Mouse (Mus musculus) liver, embryonic 11.5 days (tissue): Measurements from ENCODE around the gene Atp6v0d1. TPM values are rescaled to one million over a fixed set of nuclear protein-coding genes. Genes with fewer than 3 reads are reported as not detected.
A peak's percentile ranks its signal among the peaks of the same experiment; 100 is the strongest.

Experiments used
- ATAC-seq: fragments of 200-750 bp; cut with Nextera tagmentation; replicated peaks from 2 replicates; pipeline ENCODE4 v1.8.0; 2017; ENCODE audit warnings: moderate number of reproducible peaks, mild to moderate bottlenecking, moderate TSS enrichment, moderate library complexity; ENCODE audit not compliant: low FRiP score
- DNase-seq: peaks from one replicate; pipeline ENCODE4 v3.0.0-alpha.2; 2017; ENCODE audit warnings: low spot score
- H3K27ac ChIP-seq: fragments of 300-500 bp; sonication (generic); 2 replicates; pipeline ENCODE4 v1.5.1; 2014; ENCODE audit warnings: mild to moderate bottlenecking, low read depth, low read length, control low read depth
- H3K27me3 ChIP-seq: fragments of 300-500 bp; sonication (generic); replicated peaks from 2 replicates; pipeline ENCODE4 v1.6.1; 2014; ENCODE audit warnings: low read length, mixed read lengths; ENCODE audit not compliant: control insufficient read depth, insufficient read depth
- H3K36me3 ChIP-seq: fragments of 300-500 bp; sonication (generic); 2 replicates; pipeline ENCODE4 v1.6.1; 2014; ENCODE audit warnings: mild to moderate bottlenecking, low read length, moderate library complexity, mixed read lengths; ENCODE audit not compliant: control insufficient read depth, insufficient read depth
- H3K4me1 ChIP-seq: fragments of 300-500 bp; sonication (generic); replicated peaks from 2 replicates; pipeline ENCODE4 v1.6.1; 2014; ENCODE audit warnings: low read length, mixed read lengths; ENCODE audit not compliant: control insufficient read depth, insufficient read depth
- H3K4me2 ChIP-seq: fragments of 300-500 bp; sonication (generic); 2 replicates; pipeline ENCODE4 v1.6.1; 2014; ENCODE audit warnings: mild to moderate bottlenecking, control low read depth, moderate library complexity
- H3K4me3 ChIP-seq: fragments of 300-500 bp; sonication (generic); 2 replicates; pipeline ENCODE4 v1.5.1; 2014; ENCODE audit warnings: low read depth, low read length, control low read depth
- H3K9ac ChIP-seq: fragments of 300-500 bp; sonication (generic); 2 replicates; pipeline ENCODE4 v1.6.1; 2014; ENCODE audit warnings: low read depth, low read length, control low read depth
- H3K9me3 ChIP-seq: fragments of 300-500 bp; sonication (generic); 2 replicates; pipeline ENCODE4 v1.6.1; 2016; ENCODE audit warnings: low read length, inconsistent platforms, mixed read lengths; ENCODE audit not compliant: control insufficient read depth
- WGBS: fragments of 180-500 bp; shearing (Covaris S2); extraction: QIAGEN DNeasy Blood & Tissue Kit; methylation state at CpG from one replicate; pipeline ENCODE4 v1.1.7; 2014; 5-methylcytosine and 5-hydroxymethylcytosine counted together
- polyA plus RNA-seq: library from polyadenylated mRNA; unstranded; fragments of >200 nt; fragmentation: Nextera tagmentation; extraction: Ambion mirVana; gene quantifications from 2 replicates; pipeline ENCODE4 v1.2.1, GENCODE M21; 2014

Atp6v0d1 gene
- polyA plus RNA-seq, 1 experiment from 2014 or later = 74.2 TPM

DNA sequence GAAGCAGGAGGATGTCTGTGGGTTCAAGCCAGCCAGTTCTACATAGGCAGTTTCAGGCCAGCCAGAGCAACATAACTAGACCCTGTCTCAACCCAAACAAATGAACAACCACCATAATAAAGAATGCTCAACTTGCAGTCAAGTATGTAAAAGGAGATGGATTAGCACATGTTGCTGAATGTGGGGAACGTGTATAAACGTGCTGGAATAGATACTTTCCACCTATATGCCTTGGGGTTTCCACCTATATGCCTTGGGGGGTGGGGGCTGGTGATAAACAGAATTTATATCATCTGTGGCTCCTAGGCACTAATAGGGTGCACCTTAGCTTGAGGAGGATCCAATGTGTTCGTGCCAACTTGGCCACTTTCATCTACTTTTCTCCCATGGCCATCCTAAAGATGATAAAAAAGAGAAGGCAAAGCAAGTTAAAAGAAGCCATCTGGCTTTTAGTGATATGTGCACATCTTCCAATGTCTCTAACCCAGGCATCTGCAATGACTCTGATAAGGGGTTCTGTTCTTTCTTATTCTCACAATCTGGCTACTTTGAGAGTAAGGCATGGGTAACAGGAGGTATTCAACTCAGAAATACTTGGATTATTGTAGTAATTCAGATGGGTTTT, 23.7 kb downstream of the Atp6v0d1 start:
- Histone ChIP-seq H3K9me3 (no peaks in the 10 kb centered on the region), H3K4me3 (no peak overlapping the region), H3K4me1 (peaks cover 42% of the 10 kb centered on the region), H3K9ac (no peak overlapping the region), H3K27me3 (no peaks in the 10 kb centered on the region), H3K27ac (peak overlapping the region; percentile 82), H3K4me2 (peak overlapping the region; percentile 56), H3K36me3 (peaks cover 7% of the 10 kb centered on the region; the same call in 1 of the 2 replicates)
- 58% methylated on average over 3 of the region's 3 CpGs for WGBS
- DNase-seq = no peak
- ATAC-seq = peak; percentile 83

DNA sequence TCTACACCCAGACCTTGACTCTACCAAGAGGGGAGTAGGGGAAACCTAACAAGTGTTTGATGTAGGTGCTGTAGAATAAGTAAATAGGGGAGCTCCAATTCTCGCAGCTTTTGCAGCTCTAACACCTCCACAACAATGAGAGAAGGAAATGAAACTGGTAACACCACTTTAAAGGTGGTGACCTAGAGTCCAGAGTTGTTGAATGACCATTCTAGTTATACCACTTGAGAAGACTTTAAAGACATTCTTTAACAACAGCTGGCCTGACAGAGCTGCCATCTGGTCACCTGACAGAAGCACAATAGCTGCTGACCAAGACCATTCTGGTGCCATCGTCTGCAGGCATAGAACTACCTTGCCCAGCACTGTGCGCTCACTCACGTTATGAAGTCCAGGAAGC, 26.9 kb downstream of the Atp6v0d1 start:
- Histone ChIP-seq H3K4me2 (no peak overlapping the region), H3K36me3 (peaks cover 10% of the 10 kb centered on the region; the same call in 1 of the 2 replicates), H3K4me1 (peaks cover 27% of the 10 kb centered on the region), H3K4me3 (no peak overlapping the region), H3K27ac (no peak overlapping the region), H3K9ac (no peak overlapping the region), H3K27me3 (no peaks in the 10 kb centered on the region), H3K9me3 (no peaks in the 10 kb centered on the region)
- DNase-seq (no peak), ATAC-seq (no peak)
- 92% methylated on average over 4 of the region's 4 CpGs for WGBS

DNA sequence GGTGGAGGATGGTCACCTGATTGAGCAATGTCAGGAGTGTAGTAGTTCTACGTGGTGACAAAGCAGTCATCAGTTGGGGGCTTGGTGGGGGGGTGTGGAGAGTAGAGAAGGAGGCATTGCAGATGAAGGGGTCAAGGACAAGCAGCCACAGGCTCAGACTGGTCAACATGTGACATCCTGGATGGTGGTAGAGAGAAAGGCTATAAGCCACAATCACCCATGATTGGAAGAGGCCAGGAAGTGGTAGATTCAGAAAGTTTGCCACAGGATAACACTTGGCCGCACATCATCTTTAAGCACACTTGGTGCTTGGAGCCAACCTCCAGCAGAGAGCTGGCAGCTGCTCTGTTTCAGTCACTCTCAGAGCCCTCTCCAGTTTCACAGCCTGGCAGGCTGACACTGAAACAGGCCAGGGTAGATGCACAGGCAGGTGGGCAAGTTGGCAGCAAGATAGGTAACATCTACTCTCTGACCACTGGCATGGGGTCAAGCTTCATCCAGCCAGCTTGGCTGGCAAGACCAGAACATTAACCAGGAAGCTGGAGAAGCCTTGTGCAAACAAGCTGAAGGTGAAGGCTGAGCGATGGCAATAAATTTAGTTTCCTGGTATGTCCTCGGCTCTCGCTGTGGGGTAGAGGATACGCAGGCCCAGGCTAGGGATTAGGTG, 28.7 kb downstream of the Atp6v0d1 start:
- H3K9me3 ChIP-seq = no peaks in the 10 kb centered on the region
- no peak overlapping the region for H3K27ac ChIP-seq
- DNase-seq (no peak), ATAC-seq (no peak)
- peaks cover 28% of the 10 kb centered on the region for H3K4me1 ChIP-seq
- H3K27me3 ChIP-seq = no peaks in the 10 kb centered on the region
- H3K36me3 ChIP-seq = peaks cover 10% of the 10 kb centered on the region; the same call in 1 of the 2 replicates
- no peak overlapping the region for H3K4me2 ChIP-seq
- WGBS = 86% methylated on average over 6 of the region's 6 CpGs
- no peak overlapping the region for H3K4me3 ChIP-seq
- no peak overlapping the region for H3K9ac ChIP-seq

DNA sequence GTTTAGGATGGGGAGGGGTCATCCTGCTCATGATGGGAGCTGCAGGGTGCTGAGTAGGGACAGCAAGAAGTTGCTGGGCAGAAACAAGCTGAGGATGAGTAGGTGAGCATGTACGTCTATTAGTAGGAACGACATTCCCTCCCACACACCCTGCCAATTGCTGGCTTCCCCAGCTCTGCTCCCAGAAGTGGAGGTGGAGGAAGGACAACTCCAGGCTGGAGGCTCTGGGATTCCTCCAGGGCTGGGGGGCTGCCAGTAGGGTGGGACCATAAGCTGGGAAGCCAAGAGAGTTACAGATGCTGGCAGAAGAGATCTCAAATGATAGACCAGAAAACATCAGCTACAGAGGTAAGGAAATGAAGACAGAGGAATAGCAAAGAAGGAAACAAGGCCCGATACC, 29.3 kb downstream of the Atp6v0d1 start:
- H3K27me3 ChIP-seq = no peaks in the 10 kb centered on the region
- H3K4me1 ChIP-seq = peaks cover 26% of the 10 kb centered on the region
- H3K4me3 ChIP-seq = no peak overlapping the region
- DNase-seq (no peak), ATAC-seq (no peak)
- WGBS = 89% methylated on average over 3 of the region's 3 CpGs
- no peak overlapping the region for H3K4me2 ChIP-seq
- no peak overlapping the region for H3K9ac ChIP-seq
- no peaks in the 10 kb centered on the region for H3K9me3 ChIP-seq
- H3K36me3 ChIP-seq = peaks cover 10% of the 10 kb centered on the region; the same call in 1 of the 2 replicates
- no peak overlapping the region for H3K27ac ChIP-seq

DNA sequence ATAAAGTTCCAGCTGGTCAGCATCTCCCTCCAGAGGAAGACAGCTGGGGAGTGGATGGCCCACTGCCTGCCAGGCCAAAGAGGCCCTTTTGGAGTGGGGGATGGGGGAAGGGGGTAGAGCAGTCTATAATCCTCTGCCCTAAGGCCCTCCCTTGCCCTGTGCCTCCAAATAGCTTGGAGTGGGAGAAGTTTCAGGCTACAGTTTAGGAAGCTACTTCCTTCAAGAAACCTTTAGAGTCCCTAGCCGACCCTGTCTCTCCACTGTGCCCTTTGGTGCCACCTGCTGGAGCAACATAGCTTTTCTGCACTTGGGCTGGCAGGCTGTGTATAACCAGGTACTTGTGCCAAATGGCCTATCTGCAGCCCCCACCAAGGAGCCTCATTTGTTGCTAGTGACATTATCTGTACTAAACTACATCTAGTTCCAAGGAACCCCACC, 31.9 kb downstream of the Atp6v0d1 start:
- Histone ChIP-seq H3K9me3 (no peaks in the 10 kb centered on the region), H3K36me3 (peaks cover 10% of the 10 kb centered on the region; the same call in 1 of the 2 replicates), H3K4me3 (no peak overlapping the region), H3K27ac (peak overlapping the region; percentile 40), H3K27me3 (no peaks in the 10 kb centered on the region), H3K4me2 (no peak overlapping the region; the same call in 1 of the 2 replicates), H3K9ac (no peak overlapping the region), H3K4me1 (peaks cover 26% of the 10 kb centered on the region)
- peak; percentile 70 for DNase-seq
- peak; percentile 77 for ATAC-seq
- WGBS = 5% methylated on average over 1 of the region's 1 CpGs

DNA sequence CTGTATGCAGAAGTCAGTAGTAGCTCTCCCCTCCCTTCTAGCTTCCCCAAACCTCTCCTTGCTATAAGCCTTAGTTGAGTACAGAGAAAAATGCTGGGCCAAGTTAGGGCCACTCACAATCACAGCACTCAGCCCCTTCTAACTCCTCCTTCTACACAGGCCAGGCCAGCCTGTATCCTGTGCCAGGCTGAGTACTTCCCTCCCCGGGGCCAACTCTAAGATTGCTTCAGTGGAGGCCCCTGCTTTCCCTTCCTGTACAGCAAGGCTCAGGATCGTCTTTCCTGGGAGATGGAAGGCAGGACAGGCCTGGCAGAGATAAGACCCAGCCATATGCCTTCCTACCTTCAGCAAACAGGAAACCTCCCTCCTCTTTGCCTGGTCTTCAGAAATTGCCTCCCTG, 32.4 kb downstream of the Atp6v0d1 start:
- Histone ChIP-seq H3K36me3 (peaks cover 13% of the 10 kb centered on the region; the same call in 1 of the 2 replicates), H3K4me3 (no peak overlapping the region), H3K4me1 (peaks cover 26% of the 10 kb centered on the region), H3K9ac (no peak overlapping the region), H3K9me3 (no peaks in the 10 kb centered on the region), H3K27ac (peak overlapping the region; percentile 40), H3K4me2 (no peak overlapping the region), H3K27me3 (no peaks in the 10 kb centered on the region)
- peak; percentile 40 for ATAC-seq
- WGBS = 13% methylated on average over 2 of the region's 2 CpGs
- no peak for DNase-seq

DNA sequence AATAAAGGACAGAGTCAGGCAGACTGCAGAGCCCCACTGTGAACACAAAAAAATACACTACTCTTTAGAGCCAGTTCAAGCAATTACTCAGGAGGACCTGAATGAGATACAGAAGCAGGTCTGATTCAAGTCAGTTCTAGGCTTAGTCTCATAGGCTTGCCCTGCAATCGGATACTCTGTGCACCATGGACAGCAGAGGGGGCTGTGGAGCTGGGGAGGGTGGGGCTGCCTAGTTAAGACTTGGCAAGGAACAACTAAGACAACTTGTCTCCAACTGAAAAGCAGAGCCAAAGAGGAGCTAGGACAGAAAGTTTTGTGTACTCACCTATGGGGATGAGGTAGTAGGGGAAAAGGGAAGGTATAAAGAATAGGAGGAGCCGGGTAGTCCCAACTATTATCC, 34.1 kb downstream of the Atp6v0d1 start:
- no peak overlapping the region for H3K4me3 ChIP-seq
- H3K27ac ChIP-seq = no peak overlapping the region
- H3K9me3 ChIP-seq = no peaks in the 10 kb centered on the region
- H3K4me1 ChIP-seq = peaks cover 26% of the 10 kb centered on the region
- H3K4me2 ChIP-seq = no peak overlapping the region
- H3K36me3 ChIP-seq = peaks cover 6% of the 10 kb centered on the region; the same call in 1 of the 2 replicates
- ATAC-seq (peak; percentile 65; the same call in 1 of the 2 replicates), DNase-seq (no peak)
- H3K27me3 ChIP-seq = no peaks in the 10 kb centered on the region
- no peak overlapping the region for H3K9ac ChIP-seq
- 61% methylated on average over 2 of the region's 2 CpGs for WGBS

DNA sequence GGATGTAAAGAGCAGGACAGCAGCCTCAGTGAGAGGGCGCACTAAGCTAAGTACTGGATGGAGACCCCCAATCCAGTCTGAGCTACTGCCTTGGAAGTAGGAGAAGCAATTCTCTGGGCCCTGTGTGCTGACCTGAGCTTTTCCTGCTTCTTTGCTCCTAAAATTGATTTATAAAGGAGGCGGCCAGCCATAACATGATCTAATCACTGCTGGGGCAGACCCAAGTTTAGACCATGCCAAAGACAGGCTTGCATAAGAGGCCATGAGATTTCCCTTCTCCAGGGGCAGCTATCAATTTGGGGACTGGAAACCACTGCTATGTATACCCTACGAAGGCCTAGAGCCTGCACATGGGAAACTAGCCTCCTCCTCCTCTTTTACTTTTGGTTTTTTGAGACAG, 36.6 kb downstream of the Atp6v0d1 start:
- Histone ChIP-seq H3K4me3 (no peak overlapping the region), H3K9me3 (no peaks in the 10 kb centered on the region), H3K4me2 (no peak overlapping the region), H3K27me3 (no peaks in the 10 kb centered on the region), H3K4me1 (peaks cover 22% of the 10 kb centered on the region), H3K9ac (no peak overlapping the region), H3K27ac (no peak overlapping the region), H3K36me3 (peaks cover 7% of the 10 kb centered on the region; the same call in 1 of the 2 replicates)
- 87% methylated on average over 3 of the region's 3 CpGs for WGBS
- no peak for DNase-seq
- ATAC-seq = no peak
